Comparison of ENCODE assay signal across 9 mouse cellular contexts in the genomic region with DNA sequence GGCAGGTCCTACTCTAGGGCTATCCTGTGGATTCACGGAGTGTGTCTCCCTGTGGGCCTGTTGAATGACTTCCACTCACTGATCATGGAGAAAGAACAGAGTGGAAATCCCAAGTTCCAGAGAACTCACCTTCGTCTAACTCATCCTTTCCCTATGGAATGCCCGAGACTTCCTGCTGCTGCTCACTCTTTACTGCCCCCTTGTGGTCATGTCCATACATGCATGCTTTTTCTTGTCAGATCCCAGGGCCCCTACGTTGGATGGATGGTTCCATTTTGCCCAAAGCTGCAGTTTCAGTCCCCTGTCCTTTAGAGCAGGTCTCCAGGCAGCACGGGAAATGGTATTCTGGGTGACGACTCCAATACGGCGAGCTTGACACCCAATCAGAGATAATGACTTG. TPM values are rescaled to one million over a fixed set of nuclear protein-coding genes. Genes with fewer than 3 reads are reported as not detected.
DNase-seq lines count a peak whose midpoint lies in the region; ATAC-seq lines count a peak whose summit lies in the region.
"Had no signal": no experiment of that assay in that cellular context is flagged by ENCODE, and none has a peak within 500 bp of the region (broad histone marks: within the 10 kb centered on the region; RNA-seq: fewer than 3 reads in every experiment).

No protein-coding gene starts in this region.

- WGBS in liver, embryonic 13.5 days (ENCODE audit: insufficient replicate concordance) = 11% methylated on average over 8 of the region's 8 CpGs

- no peaks in the 10 kb centered on the region for H3K27me3 ChIP-seq in liver, embryonic 13.5 days
- H3K27me3 ChIP-seq: stomach, embryonic 15.5 days had no signal

- no peak overlapping the region for H3K4me2 ChIP-seq in liver, embryonic 13.5 days
- H3K4me2 ChIP-seq: stomach, embryonic 15.5 days had no signal

- peaks cover 50% of the 10 kb centered on the region for H3K36me3 ChIP-seq in liver, embryonic 13.5 days

- peak; percentile 83 for DNase-seq in ovary, postnatal 14 days (ENCODE audit: low spot score)
- no peak for DNase-seq in ovary, postnatal 36 days (ENCODE audit: low spot score)
- DNase-seq in c-Kit-positive CD71-positive TER-119-positive erythroid progenitor cells, embryonic 14.5 days (ENCODE audit: low spot score) = peak; percentile 80
- peak; percentile 45 to 72 for DNase-seq in frontal cortex, postnatal 25 days (ENCODE audit: low spot score in 2 of 2)
- DNase-seq in kidney, postnatal 14 days = peak; percentile 85
- DNase-seq in liver, embryonic 13.5 days = peak; percentile 68
- DNase-seq in right cerebral cortex, adult 2 months (ENCODE audit: low spot score in 2 of 2) = peak; percentile 78 to 82

- no peak for ATAC-seq in liver, embryonic 13.5 days (ENCODE audit: low read depth)
- no peak for ATAC-seq in activated CD4-positive, CD25-positive, alpha-beta regulatory T cell, adult 4 months

- H3K4me1 ChIP-seq in liver, embryonic 13.5 days (replicated peaks) = peaks cover 30% of the 10 kb centered on the region

- no peak overlapping the region for H3K4me3 ChIP-seq in liver, embryonic 13.5 days (replicated peaks)
- H3K4me3 ChIP-seq: stomach, embryonic 15.5 days had no signal

- no peak overlapping the region for H3K27ac ChIP-seq in liver, embryonic 13.5 days
- H3K27ac ChIP-seq: stomach, embryonic 15.5 days had no signal

- no peaks in the 10 kb centered on the region for H3K9me3 ChIP-seq in liver, embryonic 13.5 days (replicated peaks)
- H3K9me3 ChIP-seq: stomach, embryonic 15.5 days had no signal

- no peak overlapping the region for H3K9ac ChIP-seq in liver, embryonic 13.5 days
- H3K9ac ChIP-seq: stomach, embryonic 15.5 days had no signal

RNA-seq across cellular contexts. Expression of gene Rplp0, which starts 3.0 kb away (rescaled TPM):
- polyA plus RNA-seq in liver, embryonic 13.5 days (2015; fragmentation: Nextera tagmentation; extraction: Ambion mirVana) = 1,664 and 1,673 TPM in 2 replicates
- 1,000 to 10,000 TPM; 4,414 to 4,537 TPM for polyA plus RNA-seq in activated CD4-positive, CD25-positive, alpha-beta regulatory T cell, adult 4 months (2017; shearing (Covaris generic))

RNA-seq across cellular contexts. Expression of gene Gcn1l1, which starts 8.8 kb away (rescaled TPM):
- 18.7 and 19.3 TPM in 2 replicates for polyA plus RNA-seq in liver, embryonic 13.5 days (2015; fragmentation: Nextera tagmentation; extraction: Ambion mirVana)
- polyA plus RNA-seq in activated CD4-positive, CD25-positive, alpha-beta regulatory T cell, adult 4 months (2017; shearing (Covaris generic)) = 10 to 100 TPM; 22.2 to 30.6 TPM

RNA-seq across cellular contexts. Expression of gene Pxn, which starts 49.7 kb away (rescaled TPM):
- 11.1 and 14.5 TPM in 2 replicates for polyA plus RNA-seq in liver, embryonic 13.5 days (2015; fragmentation: Nextera tagmentation; extraction: Ambion mirVana)
- polyA plus RNA-seq in activated CD4-positive, CD25-positive, alpha-beta regulatory T cell, adult 4 months (2017; shearing (Covaris generic)) = 10 to 100 TPM; 14.5 to 21.0 TPM
